Mouse (Mus musculus) kidney, embryonic 16.5 days (tissue): ENCODE results near the gene Fam178b. TPM values are rescaled to one million over a fixed set of nuclear protein-coding genes. Genes with fewer than 3 reads are reported as not detected.
A peak's percentile ranks its signal among the peaks of the same experiment; 100 is the strongest.
"Not testable (repeated sequence)": the region's sequence is repeated elsewhere in the genome, so short reads cannot be mapped to it uniquely, and the experiment has no call there.

Source experiments
- ATAC-seq: fragments of 200-750 bp; cut with Nextera tagmentation; 2 replicates; pipeline ENCODE4 v1.8.0; 2017; ENCODE audit warnings: moderate TSS enrichment; ENCODE audit not compliant: low FRiP score, low TSS enrichment
- H3K27ac ChIP-seq: fragments of 300-500 bp; sonication (generic); 2 replicates; pipeline ENCODE4 v1.5.1; 2014; ENCODE audit warnings: low read length
- H3K27me3 ChIP-seq: fragments of 300-500 bp; sonication (generic); 2 replicates; pipeline ENCODE4 v1.6.1; 2014; ENCODE audit warnings: low read length, control low read depth, mixed read lengths; ENCODE audit not compliant: insufficient read depth
- H3K36me3 ChIP-seq: fragments of 300-500 bp; sonication (generic); 2 replicates; pipeline ENCODE4 v1.6.1; 2014; ENCODE audit warnings: low read length, control low read depth, mixed read lengths; ENCODE audit not compliant: insufficient read depth
- H3K4me1 ChIP-seq: fragments of 300-500 bp; sonication (generic); 2 replicates; pipeline ENCODE4 v1.6.1; 2014; ENCODE audit warnings: low read length, control low read depth, mixed read lengths; ENCODE audit not compliant: insufficient read depth
- H3K4me2 ChIP-seq: fragments of 300-500 bp; sonication (generic); replicated peaks from 2 replicates; pipeline ENCODE4 v1.6.1; 2014; ENCODE audit warnings: low read depth, low read length
- H3K4me3 ChIP-seq: fragments of 300-500 bp; sonication (generic); 2 replicates; pipeline ENCODE4 v1.5.1; 2014; ENCODE audit warnings: mild to moderate bottlenecking, low read length
- H3K9ac ChIP-seq: fragments of 300-500 bp; sonication (generic); replicated peaks from 2 replicates; pipeline ENCODE4 v1.6.1; 2014; ENCODE audit warnings: low read length
- H3K9me3 ChIP-seq: fragments of 300-500 bp; sonication (generic); 2 replicates; pipeline ENCODE4 v1.6.1; 2016; ENCODE audit warnings: low read length, control low read depth
- WGBS: fragments of 180-500 bp; shearing (Covaris S2); extraction: QIAGEN DNeasy Blood & Tissue Kit; methylation state at CpG from one replicate; pipeline ENCODE4 v1.1.7; 2014; 5-methylcytosine and 5-hydroxymethylcytosine counted together
- polyA plus RNA-seq: library from polyadenylated mRNA; unstranded; fragments of >200 nt; fragmentation: Nextera tagmentation; extraction: Ambion mirVana; gene quantifications from 2 replicates; pipeline ENCODE4 v1.2.1, GENCODE M21; 2015

The Fam178b gene
- polyA plus RNA-seq, 1 experiment from 2014 or later = 1.8 TPM

DNA sequence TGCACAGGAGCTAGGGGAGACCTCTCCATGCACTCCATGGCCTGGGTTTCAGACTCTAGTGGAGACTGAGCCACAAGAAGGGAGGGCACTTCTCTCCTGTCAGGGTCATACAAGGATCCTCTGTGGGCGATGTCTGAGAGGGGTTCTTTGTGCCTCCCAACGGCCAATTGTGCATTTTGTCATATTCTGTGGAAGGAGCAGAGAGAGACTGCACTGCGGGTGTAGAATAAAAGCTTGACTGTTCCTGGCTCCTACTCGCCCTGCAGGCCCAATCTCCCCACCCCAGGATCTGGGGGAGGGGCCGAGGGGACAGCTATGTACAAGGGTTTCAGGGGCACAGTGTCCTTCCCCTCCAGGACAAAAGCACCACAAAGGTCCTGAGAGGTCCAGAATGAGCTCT, 49.1 kb downstream of the Fam178b start:
- no peak overlapping the region for H3K27ac ChIP-seq
- H3K36me3 ChIP-seq = no peaks in the 10 kb centered on the region
- H3K9me3 ChIP-seq = no peaks in the 10 kb centered on the region
- ATAC-seq = no peak
- H3K27me3 ChIP-seq = no peaks in the 10 kb centered on the region
- no peak overlapping the region for H3K9ac ChIP-seq
- H3K4me2 ChIP-seq = no peak overlapping the region
- no peak overlapping the region for H3K4me3 ChIP-seq
- H3K4me1 ChIP-seq = peaks cover 8% of the 10 kb centered on the region
- WGBS = 78% methylated on average over 5 of the region's 5 CpGs

DNA sequence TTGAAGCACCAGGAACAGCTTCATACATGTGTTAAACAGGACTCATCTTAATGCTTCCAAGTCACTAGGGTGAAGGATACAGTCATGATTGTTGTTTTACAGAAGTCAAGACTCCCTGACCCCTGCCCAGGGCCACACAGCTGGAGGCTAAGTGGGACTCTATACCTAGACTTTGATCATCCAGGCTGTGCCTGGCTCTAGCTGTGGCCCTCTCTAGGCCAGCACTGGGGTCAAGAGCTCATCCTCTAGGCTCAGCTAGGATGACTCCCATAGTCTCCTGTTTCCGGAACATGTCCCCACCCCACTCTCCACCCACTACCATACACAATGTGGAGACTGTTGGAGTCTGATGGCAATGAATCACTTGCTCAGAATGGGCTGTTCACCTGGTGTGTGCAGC, 50.1 kb downstream of the Fam178b start:
- Histone ChIP-seq H3K4me1 (peaks cover 14% of the 10 kb centered on the region), H3K4me2 (no peak overlapping the region), H3K36me3 (no peaks in the 10 kb centered on the region), H3K9ac (no peak overlapping the region), H3K27me3 (no peaks in the 10 kb centered on the region), H3K27ac (no peak overlapping the region), H3K9me3 (no peaks in the 10 kb centered on the region), H3K4me3 (no peak overlapping the region)
- 0 out of 2 replicates have a peak, but pooled peaks have one; percentile 7 for ATAC-seq
- WGBS = 59% methylated on average over 1 of the region's 1 CpGs

DNA sequence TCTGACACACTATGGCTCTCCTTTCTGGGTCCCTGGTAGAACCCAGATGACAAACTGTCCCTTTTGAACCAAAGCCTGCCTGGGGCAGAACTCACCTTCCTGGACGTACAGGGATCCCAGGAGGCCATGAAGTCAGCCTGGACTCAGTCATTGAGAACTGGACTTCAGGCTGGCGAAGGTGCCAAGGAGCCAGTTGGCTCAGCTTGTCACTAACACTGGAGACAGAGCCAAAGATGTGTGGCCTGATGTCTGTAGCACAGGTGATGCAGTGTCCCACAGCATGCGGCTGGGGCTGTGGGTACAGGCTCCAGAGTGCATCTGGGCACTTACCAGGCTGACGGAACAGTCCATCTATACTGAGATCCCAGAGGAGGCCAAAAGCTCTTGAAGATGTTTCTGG, 50.9 kb downstream of the Fam178b start:
- 86% methylated on average over 4 of the region's 4 CpGs for WGBS
- Histone ChIP-seq H3K4me2 (no peak overlapping the region), H3K27me3 (no peaks in the 10 kb centered on the region), H3K9ac (no peak overlapping the region), H3K9me3 (no peaks in the 10 kb centered on the region), H3K27ac (no peak overlapping the region), H3K4me1 (peaks cover 14% of the 10 kb centered on the region), H3K4me3 (no peak overlapping the region), H3K36me3 (no peaks in the 10 kb centered on the region)
- no peak for ATAC-seq

DNA sequence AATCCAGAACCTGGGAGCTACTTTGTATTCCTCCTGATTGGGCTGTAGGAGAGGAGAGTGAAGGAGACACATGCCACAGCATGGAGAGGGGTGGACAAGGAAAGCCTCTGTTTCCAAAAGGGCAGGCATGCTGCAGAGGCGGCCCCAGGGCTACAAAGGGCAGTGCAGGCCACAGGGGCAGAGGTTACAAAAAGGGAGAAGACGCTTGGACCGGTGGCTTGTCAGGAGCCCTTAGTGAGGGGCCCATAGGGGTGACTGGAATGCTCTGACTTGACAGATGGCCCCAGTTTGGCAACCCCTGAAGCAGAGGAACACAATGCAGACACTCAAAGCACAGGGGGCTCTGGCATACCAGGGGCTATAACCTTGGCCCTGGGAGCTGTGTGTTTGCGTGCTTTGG, 51.6 kb downstream of the Fam178b start:
- Histone ChIP-seq H3K4me2 (no peak overlapping the region), H3K36me3 (no peaks in the 10 kb centered on the region), H3K4me1 (peaks cover 14% of the 10 kb centered on the region), H3K9ac (no peak overlapping the region), H3K27ac (no peak overlapping the region), H3K4me3 (no peak overlapping the region), H3K27me3 (no peaks in the 10 kb centered on the region), H3K9me3 (no peaks in the 10 kb centered on the region)
- ATAC-seq = no peak
- 40% methylated on average over 4 of the region's 4 CpGs for WGBS

DNA sequence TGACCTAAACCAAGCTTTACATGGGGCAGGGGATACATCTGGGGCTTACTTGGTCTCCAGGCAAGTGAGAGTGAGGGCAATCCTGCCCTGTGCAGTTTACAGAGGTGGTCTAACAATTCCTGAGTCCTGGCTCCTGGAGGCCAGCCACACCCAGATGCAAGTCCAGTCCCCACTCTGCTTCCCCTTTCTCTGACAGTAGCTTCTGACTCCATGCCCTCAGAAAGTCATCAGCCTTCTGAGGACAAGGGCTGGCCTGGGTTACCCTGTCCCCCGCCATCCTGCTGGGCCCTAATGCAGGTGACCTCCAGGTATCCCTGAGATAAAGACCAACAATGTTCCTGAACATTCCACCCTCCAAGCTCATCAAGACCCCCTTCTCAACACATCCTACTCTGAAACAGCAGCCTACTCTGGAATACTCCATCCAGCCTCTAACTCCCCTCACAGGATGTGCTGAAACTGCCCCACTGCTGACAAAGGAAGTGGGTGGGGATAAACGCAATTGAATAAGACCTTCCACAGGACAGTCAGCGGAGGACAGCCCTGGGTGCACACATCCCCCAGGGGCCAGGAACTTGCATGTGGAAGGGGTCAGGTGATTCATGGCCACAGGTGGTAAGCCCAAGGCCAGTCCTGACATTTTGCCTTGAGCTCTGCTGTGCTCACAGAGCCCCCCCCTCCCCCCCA, 52.8 kb downstream of the Fam178b start:
- H3K9me3 ChIP-seq = no peaks in the 10 kb centered on the region
- no peak overlapping the region for H3K4me3 ChIP-seq
- no peak overlapping the region for H3K27ac ChIP-seq
- H3K9ac ChIP-seq = no peak overlapping the region
- no peak overlapping the region for H3K4me2 ChIP-seq
- ATAC-seq = no peak
- WGBS = 63% methylated on average over 3 of the region's 3 CpGs
- H3K36me3 ChIP-seq = no peaks in the 10 kb centered on the region
- no peaks in the 10 kb centered on the region for H3K27me3 ChIP-seq
- peaks cover 14% of the 10 kb centered on the region for H3K4me1 ChIP-seq

DNA sequence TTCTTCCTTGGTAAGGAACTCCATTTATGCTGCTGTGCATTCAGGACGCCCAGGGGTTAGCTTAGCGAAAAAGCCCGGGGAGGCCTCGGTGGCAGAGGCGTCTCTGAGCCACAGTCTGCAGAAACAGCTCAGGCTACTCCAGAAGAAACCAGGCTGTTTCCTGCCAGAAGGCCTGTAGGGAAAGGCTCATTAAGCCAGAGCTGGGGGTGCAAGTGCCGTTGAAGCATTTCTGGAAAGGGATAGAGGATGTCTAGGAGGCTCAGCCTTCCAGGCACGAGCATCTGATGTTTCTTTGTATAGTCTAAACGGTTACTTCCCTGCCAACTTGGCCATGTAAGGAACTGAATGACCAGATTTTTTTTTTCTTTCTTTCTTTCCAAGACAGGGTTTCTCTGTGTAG, 54.4 kb downstream of the Fam178b start:
- H3K27me3 ChIP-seq = no peaks in the 10 kb centered on the region
- H3K9me3 ChIP-seq = no peaks in the 10 kb centered on the region
- H3K4me2 ChIP-seq = no peak overlapping the region
- peaks cover 14% of the 10 kb centered on the region for H3K4me1 ChIP-seq
- H3K36me3 ChIP-seq = no peaks in the 10 kb centered on the region
- ATAC-seq = no peak
- H3K27ac ChIP-seq = peak overlapping the region; percentile 25; the same call in 1 of the 2 replicates
- H3K9ac ChIP-seq = no peak overlapping the region
- H3K4me3 ChIP-seq = no peak overlapping the region
- 37% methylated on average over 8 of the region's 8 CpGs for WGBS

DNA sequence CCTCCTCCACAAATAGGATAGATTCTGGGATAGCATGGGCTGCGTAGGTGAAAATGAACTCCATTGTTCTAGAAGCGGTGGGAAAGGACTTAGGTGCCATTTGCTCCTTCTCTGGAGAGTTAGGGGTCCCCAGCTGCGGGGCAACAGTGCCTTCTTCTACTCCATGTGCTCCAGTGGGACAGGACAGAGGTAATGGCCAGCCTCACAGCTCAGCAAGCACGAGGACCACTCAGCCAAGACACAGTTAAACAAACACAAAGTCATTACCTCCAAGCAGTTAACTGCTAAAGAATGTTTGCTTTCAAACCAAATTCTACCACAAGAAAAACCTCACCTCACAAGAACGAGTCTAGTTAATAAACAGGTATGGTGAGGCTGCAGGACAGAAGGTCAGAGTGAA, 57.5 kb downstream of the Fam178b start:
- Histone ChIP-seq H3K9ac (no peak overlapping the region), H3K4me3 (no peak overlapping the region), H3K4me2 (no peak overlapping the region), H3K27ac (peak overlapping the region; percentile 51; the same call in 1 of the 2 replicates), H3K4me1 (peaks cover 10% of the 10 kb centered on the region), H3K27me3 (no peaks in the 10 kb centered on the region), H3K9me3 (no peaks in the 10 kb centered on the region), H3K36me3 (no peaks in the 10 kb centered on the region)
- ATAC-seq = peak; percentile 70
- 54% methylated on average over 5 of the region's 5 CpGs for WGBS

DNA sequence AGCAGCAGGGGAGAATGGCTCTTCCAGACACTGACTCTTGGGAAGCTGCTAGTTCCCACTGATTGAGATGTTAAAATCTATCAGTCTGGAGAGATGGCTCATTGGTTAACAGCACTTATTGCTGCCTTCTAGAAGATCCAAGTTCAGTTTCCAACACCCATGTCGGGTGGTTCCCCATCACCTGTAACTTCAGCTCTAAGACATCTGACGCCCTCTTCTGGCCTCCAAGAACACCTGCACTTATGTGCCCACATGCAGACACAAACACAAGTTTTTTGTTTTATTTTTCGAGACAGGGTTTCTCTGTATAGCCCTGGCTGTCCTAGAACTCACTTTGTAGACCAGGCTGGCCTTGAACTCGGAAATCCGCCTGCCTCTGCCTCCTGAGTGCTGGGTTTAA, 67.0 kb downstream of the Fam178b start:
- not testable (repeated sequence) for H3K4me2 ChIP-seq, H3K4me3 ChIP-seq, ATAC-seq, H3K9ac ChIP-seq, H3K9me3 ChIP-seq, H3K27ac ChIP-seq, H3K27me3 ChIP-seq, H3K36me3 ChIP-seq
- H3K4me1 ChIP-seq = peaks cover 14% of the 10 kb centered on the region; the same call in 1 of the 2 replicates
- 82% methylated on average over 5 of the region's 5 CpGs for WGBS

DNA sequence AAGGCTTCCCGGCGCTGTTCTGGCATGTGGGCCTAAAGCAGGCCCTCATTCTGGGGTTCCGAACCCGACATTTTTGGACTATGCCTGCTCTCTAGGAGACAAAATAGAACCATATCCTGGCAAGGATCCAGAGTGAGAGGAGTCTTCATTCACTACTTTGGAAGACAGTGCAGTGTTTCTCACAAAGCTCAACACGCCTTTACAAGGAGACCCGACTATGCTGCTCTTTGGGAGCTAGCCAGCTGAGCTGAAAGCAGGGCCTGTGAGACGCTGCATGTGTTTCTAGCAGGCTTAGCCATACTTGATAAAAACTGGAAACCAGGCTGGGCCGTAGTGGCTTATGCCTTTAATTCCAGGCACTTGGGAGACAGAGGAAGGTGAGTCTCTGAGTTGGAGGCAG, 67.8 kb downstream of the Fam178b start:
- H3K27ac ChIP-seq = no peak overlapping the region
- H3K4me2 ChIP-seq = no peak overlapping the region
- no peaks in the 10 kb centered on the region for H3K27me3 ChIP-seq
- 80% methylated on average over 8 of the region's 8 CpGs for WGBS
- H3K4me3 ChIP-seq = no peak overlapping the region
- peaks cover 14% of the 10 kb centered on the region; the same call in 1 of the 2 replicates for H3K4me1 ChIP-seq
- H3K36me3 ChIP-seq = no peaks in the 10 kb centered on the region
- no peak for ATAC-seq
- no peaks in the 10 kb centered on the region for H3K9me3 ChIP-seq
- H3K9ac ChIP-seq = no peak overlapping the region

DNA sequence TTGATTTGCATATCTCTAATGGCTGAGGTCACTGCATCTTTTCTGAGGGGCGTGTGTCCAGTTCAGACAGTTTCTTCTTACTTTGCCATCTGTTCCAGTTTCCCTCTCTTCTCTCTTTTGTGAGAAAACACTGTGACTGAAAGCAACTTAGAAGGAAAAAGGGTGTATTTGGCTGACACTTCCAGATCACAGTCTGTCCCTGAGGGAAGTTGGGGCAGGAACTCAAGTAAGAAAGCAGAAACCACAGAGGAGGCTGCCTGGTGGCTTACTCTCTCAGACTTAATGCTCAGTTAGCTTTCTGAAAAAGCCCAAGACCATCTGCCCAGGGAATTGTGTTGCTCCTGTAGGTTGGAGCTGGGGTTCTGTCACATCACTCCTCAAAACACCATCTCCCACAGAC, 68.4 kb downstream of the Fam178b start:
- Histone ChIP-seq H3K4me3 (no peak overlapping the region), H3K4me2 (no peak overlapping the region), H3K4me1 (peaks cover 14% of the 10 kb centered on the region; the same call in 1 of the 2 replicates), H3K9ac (no peak overlapping the region), H3K9me3 (no peaks in the 10 kb centered on the region), H3K36me3 (no peaks in the 10 kb centered on the region), H3K27me3 (no peaks in the 10 kb centered on the region), H3K27ac (no peak overlapping the region)
- no peak for ATAC-seq
- WGBS = 89% methylated on average over 1 of the region's 1 CpGs
